Mouse (Mus musculus) forebrain, postnatal 0 days (tissue): ENCODE measurements around the gene Cnst. TPM values are rescaled to one million over a fixed set of nuclear protein-coding genes. Genes with fewer than 3 reads are reported as not detected.
A peak's percentile ranks its signal among the peaks of the same experiment; 100 is the strongest.

Experiments used
- ATAC-seq: fragments of 200-750 bp; cut with Nextera tagmentation; 2 replicates; pipeline ENCODE4 v1.8.0; 2017; ENCODE audit warnings: mild to moderate bottlenecking, moderate library complexity
- DNase-seq: peaks from one replicate; pipeline ENCODE4 v3.0.0-alpha.2; 2015
- H3K27ac ChIP-seq: fragments of 300-500 bp; sonication (generic); 2 replicates; pipeline ENCODE4 v1.5.1; 2014; ENCODE audit warnings: low read depth, mild to moderate bottlenecking, antibody characterized with exemption, low read length, moderate library complexity, mixed read lengths
- H3K27me3 ChIP-seq: fragments of 300-500 bp; sonication (generic); 2 replicates; pipeline ENCODE4 v1.6.1; 2014; ENCODE audit warnings: mild to moderate bottlenecking, low read length, mixed read lengths; ENCODE audit not compliant: insufficient read depth
- H3K36me3 ChIP-seq: fragments of 300-500 bp; sonication (generic); 2 replicates; pipeline ENCODE4 v1.6.1; 2014; ENCODE audit warnings: mild to moderate bottlenecking, moderate library complexity; ENCODE audit not compliant: insufficient read depth
- H3K4me1 ChIP-seq: fragments of 300-500 bp; sonication (generic); 2 replicates; pipeline ENCODE4 v1.6.1; 2014; ENCODE audit warnings: antibody characterized with exemption; ENCODE audit not compliant: insufficient read depth
- H3K4me2 ChIP-seq: fragments of 300-500 bp; sonication (generic); 2 replicates; pipeline ENCODE4 v1.6.1; 2014; ENCODE audit warnings: low read depth, mild to moderate bottlenecking, moderate library complexity
- H3K4me3 ChIP-seq: fragments of 300-500 bp; sonication (generic); 2 replicates; pipeline ENCODE4 v1.5.1; 2014; ENCODE audit warnings: low read depth, low read length, mixed read lengths
- H3K9ac ChIP-seq: fragments of 300-500 bp; sonication (generic); 2 replicates; pipeline ENCODE4 v1.6.1; 2014; ENCODE audit warnings: mild to moderate bottlenecking
- H3K9me3 ChIP-seq: fragments of 300-500 bp; sonication (generic); 2 replicates; pipeline ENCODE4 v1.6.1; 2016; ENCODE audit warnings: low read length
- CTCF ChIP-seq: sonication (generic); IDR thresholded peaks from 2 replicates; pipeline ENCODE4 v1.5.1; 2016; ENCODE audit warnings: antibody characterized with exemption, control low read depth, low read depth
- WGBS: fragments of 180-500 bp; shearing (Covaris S2); extraction: QIAGEN DNeasy Blood & Tissue Kit; methylation state at CpG from one replicate; pipeline ENCODE4 v1.1.7; 2014; 5-methylcytosine and 5-hydroxymethylcytosine counted together
- polyA plus RNA-seq: library from polyadenylated mRNA; unstranded; fragments of >200 nt; fragmentation: Nextera tagmentation; extraction: Ambion mirVana; gene quantifications from 2 replicates; pipeline ENCODE4 v1.2.1, GENCODE M21; 2015
- total RNA-seq: library from RNA; depleted of rRNA; stranded (reverse); fragments of >200 nt; gene quantifications from 2 replicates; pipeline ENCODE4 v1.2.3, GENCODE M21; 2014

The Cnst gene
- total and polyA plus RNA-seq, 2 experiments from 2014 or later = 12.8 to 28.5 TPM

- no peak overlapping the region for H3K4me2 ChIP-seq
- no peak for ATAC-seq
- no peaks in the 10 kb centered on the region for H3K9me3 ChIP-seq
- H3K36me3 ChIP-seq = no peaks in the 10 kb centered on the region
- H3K4me3 ChIP-seq = no peak overlapping the region
- TF ChIP-seq CTCF = no peak
- no peak overlapping the region for H3K9ac ChIP-seq
- no peaks in the 10 kb centered on the region for H3K4me1 ChIP-seq
- DNase-seq = no peak
- no peaks in the 10 kb centered on the region for H3K27me3 ChIP-seq
- H3K27ac ChIP-seq = no peak overlapping the region
- WGBS = 75% methylated on average over 5 of the region's 5 CpGs
Measured at GRCm38 (mm10) chr1:179663065-179663464, 116.9 kb downstream of the Cnst start.

GRCm38 (mm10) chr1:179664309-179664930 is 118.2 kb downstream of the Cnst start:
- Histone ChIP-seq H3K27me3 (no peaks in the 10 kb centered on the region), H3K9me3 (no peaks in the 10 kb centered on the region), H3K4me3 (no peak overlapping the region), H3K4me1 (peaks cover 4% of the 10 kb centered on the region; the same call in 1 of the 2 replicates), H3K9ac (no peak overlapping the region), H3K36me3 (no peaks in the 10 kb centered on the region), H3K4me2 (no peak overlapping the region), H3K27ac (no peak overlapping the region)
- ATAC-seq (no peak), DNase-seq (no peak)
- TF ChIP-seq CTCF = no peak
- 46% methylated on average over 4 of the region's 4 CpGs for WGBS

DNA sequence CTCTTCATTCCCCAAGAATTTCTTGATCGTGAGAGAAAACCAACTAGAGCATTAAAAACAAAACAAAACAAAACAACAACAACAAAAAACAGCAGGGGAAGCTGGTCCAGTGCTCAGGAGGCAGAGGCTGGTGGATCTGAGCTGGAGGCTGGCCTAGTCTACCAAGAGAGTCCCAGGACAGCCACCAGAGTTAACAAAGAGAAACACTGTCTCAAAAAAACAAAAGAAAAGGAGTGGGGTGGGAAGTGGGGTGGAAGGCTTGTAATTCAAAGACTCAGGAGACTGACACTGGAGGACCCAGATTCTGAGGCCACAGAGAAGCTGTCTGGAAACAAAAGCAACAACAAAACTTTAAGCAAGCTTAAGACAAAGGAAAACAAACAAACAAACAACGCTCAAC is 120.8 kb downstream of the Cnst start:
- Histone ChIP-seq H3K36me3 (0 out of 2 replicates have a peak, but pooled peaks cover 3% of the 10 kb centered on the region), H3K9me3 (no peaks in the 10 kb centered on the region), H3K27me3 (no peaks in the 10 kb centered on the region), H3K4me3 (peak overlapping the region; percentile 87), H3K9ac (no peak overlapping the region), H3K4me1 (peaks cover 4% of the 10 kb centered on the region; the same call in 1 of the 2 replicates), H3K4me2 (peak overlapping the region; percentile 81), H3K27ac (no peak overlapping the region)
- TF ChIP-seq CTCF = no peak
- ATAC-seq (no peak), DNase-seq (no peak)
- WGBS = 56% methylated on average over 2 of the region's 2 CpGs

GRCm38 (mm10) chr1:179667450-179667849 is 121.3 kb downstream of the Cnst start:
- peak; percentile 16 for DNase-seq
- H3K9ac ChIP-seq = peak overlapping the region; percentile 90
- peak overlapping the region; percentile 78; the same call in 1 of the 2 replicates for H3K27ac ChIP-seq
- no peaks in the 10 kb centered on the region for H3K27me3 ChIP-seq
- peak overlapping the region; percentile 87 for H3K4me3 ChIP-seq
- H3K4me1 ChIP-seq = peaks cover 4% of the 10 kb centered on the region; the same call in 1 of the 2 replicates
- no peaks in the 10 kb centered on the region for H3K9me3 ChIP-seq
- TF ChIP-seq CTCF = no peak
- ATAC-seq = no peak
- H3K36me3 ChIP-seq = 0 out of 2 replicates have a peak, but pooled peaks cover 5% of the 10 kb centered on the region
- WGBS = 7% methylated on average over 7 of the region's 7 CpGs
- peak overlapping the region; percentile 81 for H3K4me2 ChIP-seq

DNA sequence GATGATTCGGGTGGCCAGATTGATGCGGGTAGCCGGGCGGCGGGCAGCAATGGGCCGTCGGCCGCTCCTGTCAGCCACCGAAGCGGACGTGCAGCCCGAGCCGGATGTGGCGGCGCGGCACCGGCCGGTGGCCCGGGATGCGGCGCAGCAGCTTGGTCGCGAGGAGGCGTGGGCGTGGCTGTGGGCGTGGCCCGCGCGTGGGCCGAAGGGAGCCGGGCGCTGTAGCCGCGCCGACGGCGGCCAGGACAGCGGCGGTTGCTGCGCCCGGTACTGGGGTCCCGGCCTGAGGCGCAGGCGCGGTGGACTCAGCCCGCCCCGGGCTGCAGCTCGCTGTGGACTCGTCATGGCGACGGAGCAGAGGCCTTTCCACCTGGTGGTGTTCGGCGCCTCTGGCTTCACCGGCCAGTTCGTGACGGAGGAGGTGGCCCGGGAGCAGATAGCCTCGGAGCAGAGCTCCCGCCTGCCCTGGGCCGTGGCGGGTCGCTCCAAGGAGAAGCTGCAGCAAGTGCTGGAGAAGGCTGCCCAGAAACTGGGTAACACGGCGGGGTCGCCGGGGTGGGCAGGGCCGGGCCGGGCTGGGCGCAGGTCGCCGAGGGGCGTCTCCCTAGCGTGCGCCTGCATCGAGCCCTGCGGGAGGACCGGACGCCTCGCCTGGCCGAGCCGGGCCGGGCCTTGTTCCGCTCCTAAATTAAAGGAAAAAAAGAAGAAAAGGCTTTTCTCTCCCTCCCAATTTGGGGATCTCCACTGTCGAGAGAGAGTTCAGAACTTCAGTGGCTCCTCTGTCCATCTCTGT is 122.0 kb downstream of the Cnst start, which contains the start of gene Sccpdh:
Gene Sccpdh (plus strand): TSS at position 198 of the 793 bp plus-strand sequence.
- Histone ChIP-seq H3K27me3 (no peaks in the 10 kb centered on the region), H3K9me3 (no peaks in the 10 kb centered on the region), H3K9ac (peak within 1 kb of the TSS; percentile 90), H3K4me2 (peak within 1 kb of the TSS; percentile 81), H3K36me3 (0 out of 2 replicates have a peak, but pooled peaks cover 5% of the 10 kb centered on the region), H3K4me3 (peak within 1 kb of the TSS; percentile 87), H3K27ac (peak within 1 kb of the TSS; percentile 78), H3K4me1 (peaks cover 4% of the 10 kb centered on the region; the same call in 1 of the 2 replicates)
- peak; percentile 84 for DNase-seq
- WGBS = 1% methylated on average over 82 of the region's 84 CpGs
- ATAC-seq = peak; percentile 95
- no peak for TF ChIP-seq CTCF

DNA sequence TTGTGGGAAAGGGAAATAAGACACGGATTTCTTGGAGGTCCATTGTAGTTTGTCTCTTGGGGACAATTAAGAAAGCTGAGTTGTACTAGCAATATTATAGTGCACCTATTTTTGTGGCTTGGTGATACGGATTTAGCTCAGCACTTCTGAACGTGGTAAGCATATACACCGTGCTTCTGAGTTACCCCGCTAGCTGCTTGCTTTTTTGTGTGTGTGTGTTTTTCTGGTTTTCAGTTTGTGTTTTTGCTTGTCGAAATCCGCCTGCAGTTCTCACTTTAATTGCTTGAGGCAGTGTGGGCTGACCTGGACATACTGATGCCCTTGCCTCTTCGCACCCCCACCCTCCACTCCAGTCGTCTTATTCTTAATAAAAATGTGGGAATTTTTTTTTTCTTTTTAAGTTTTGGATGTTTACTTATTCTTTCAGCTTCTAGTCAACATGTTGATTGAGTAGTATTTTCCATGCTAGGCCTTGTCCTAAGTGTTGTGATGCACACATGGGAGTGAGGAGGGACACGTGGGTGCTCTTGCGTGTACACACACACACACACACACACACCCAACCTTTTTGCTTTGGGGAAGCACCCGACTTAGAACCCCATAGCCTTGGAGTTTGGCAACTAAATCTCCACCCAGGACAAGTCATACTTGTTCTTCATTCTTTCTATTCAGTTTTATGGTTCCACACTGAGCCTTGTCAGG is 122.8 kb downstream of the Cnst start:
- peaks cover 4% of the 10 kb centered on the region; the same call in 1 of the 2 replicates for H3K4me1 ChIP-seq
- no peaks in the 10 kb centered on the region for H3K9me3 ChIP-seq
- peaks cover 8% of the 10 kb centered on the region for H3K36me3 ChIP-seq
- no peaks in the 10 kb centered on the region for H3K27me3 ChIP-seq
- H3K4me3 ChIP-seq = peak overlapping the region; percentile 87
- peak; percentile 40 for DNase-seq
- H3K27ac ChIP-seq = peak overlapping the region; percentile 78
- WGBS = 16% methylated on average over 12 of the region's 12 CpGs
- H3K4me2 ChIP-seq = peak overlapping the region; percentile 81
- peak; percentile 29 for ATAC-seq
- TF ChIP-seq CTCF = peak; percentile 22; the same call in 1 of the 2 replicates
- peak overlapping the region; percentile 90 for H3K9ac ChIP-seq
